Mouse (Mus musculus) urinary bladder, postnatal 25 days (tissue): ENCODE results near the gene Gpr68.

ENCODE experiments used
- DNase-seq: peaks from one replicate; pipeline ENCODE4 v3.0.0; 2022; ENCODE audit warnings: low spot score

The Gpr68 gene

DNA sequence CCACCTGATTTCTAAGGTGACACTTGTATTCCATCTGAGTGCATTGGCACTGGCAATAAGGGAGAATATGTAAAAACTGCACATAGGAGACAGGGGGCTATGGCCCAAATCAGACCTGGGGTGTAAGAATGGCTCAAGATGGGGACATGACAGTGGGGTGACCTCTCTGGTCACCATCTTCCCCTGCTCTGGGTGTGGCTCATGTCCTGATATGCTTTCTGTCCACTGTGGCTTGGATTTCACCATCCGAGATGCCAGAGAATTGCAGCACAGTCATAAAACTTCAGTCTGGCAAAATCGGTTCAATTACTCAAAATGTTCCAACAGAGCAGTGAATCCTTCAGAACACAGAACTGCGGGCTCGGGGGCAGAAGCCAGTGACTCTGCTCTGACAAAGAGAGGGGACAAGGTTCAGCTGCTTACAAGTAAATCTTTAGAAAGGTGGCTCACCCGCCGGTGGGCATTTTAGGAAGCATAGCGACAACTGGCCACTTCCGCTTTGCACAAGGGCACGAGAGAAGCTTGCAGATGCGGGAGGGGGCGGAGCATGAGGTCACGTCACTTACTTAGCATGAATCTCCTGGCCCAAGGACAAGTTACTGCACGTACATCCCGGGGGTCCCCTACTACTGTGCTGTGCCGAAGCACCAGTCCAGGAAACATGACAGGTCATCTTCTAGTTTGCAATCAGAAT is 16.8 kb upstream of the Gpr68 start:
- no peak for DNase-seq

DNA sequence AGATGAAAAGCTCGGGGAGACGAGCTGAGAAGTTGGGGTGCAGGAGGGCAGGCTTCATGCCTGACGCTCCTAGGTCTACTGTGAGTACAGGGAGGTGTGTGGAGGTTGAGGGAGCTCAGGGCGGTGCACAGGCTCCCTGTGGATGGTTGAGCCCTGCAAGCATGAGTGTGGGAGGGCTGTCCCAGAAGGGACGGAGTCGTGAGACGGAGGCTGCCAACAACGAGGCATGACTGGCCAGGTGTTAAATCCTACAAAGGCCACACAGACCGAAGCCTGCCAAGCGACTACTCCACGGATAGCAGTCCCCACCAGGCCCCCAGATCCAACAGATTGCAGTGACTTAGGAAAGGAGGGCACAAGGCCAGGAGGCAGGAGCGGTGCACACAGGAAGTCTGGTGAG is 2.7 kb upstream of the Gpr68 start:
- DNase-seq = no peak

DNA sequence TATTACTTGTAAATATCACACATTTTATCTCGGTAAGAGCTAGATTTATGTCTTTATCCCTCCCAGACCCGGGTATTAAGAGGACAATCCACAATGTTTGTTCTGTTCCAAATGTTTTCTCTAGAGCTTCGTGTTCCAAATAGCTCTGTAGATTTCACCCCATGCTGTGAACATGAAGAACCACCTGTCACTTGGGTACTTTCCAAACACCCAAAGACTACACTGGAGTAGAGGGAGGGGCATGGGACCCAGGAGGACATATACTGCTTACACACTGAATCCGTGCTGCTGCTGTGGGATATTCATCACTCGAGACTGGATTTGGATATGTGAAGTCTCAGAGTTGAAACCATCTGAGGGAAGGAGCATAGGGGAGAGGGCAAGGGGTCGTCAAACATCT is 1.8 kb upstream of the Gpr68 start:
- DNase-seq = no peak

DNA sequence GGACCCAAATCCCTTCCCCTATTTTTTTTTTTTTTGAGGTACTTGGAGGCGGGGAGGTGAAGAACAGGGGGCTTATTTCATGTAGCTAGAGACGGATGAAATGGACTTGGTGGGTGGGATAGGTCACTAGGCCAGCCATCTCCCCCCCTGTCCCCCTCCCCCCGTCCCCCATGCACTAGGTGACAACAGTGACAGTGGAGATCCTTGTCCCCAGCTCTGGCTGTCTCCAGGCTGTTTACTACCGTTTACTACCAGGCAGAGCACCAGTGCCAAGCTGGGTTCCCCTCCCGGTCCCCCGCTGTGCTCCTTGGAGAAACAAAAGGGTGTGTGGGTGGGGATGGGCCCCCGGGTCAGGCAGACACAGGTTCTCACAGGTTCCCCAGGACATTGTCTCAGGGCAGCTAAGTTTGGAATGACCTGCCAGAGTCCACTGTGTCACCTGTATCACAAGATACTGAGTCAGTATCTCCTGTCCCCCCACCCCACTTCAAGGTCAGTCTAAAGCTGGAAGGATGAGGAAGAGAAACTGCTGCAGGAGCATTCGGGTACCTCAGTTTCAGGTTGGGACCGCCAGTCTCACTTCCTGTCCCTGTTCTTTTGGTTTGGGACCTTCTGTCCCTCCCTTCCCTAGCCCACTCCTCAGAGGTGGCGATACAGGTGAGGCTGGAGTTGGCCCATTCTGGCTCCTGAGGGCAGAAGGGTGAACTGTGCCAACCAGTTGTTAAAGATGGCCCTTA is 468 bp upstream of the Gpr68 start:
- no peak for DNase-seq

DNA sequence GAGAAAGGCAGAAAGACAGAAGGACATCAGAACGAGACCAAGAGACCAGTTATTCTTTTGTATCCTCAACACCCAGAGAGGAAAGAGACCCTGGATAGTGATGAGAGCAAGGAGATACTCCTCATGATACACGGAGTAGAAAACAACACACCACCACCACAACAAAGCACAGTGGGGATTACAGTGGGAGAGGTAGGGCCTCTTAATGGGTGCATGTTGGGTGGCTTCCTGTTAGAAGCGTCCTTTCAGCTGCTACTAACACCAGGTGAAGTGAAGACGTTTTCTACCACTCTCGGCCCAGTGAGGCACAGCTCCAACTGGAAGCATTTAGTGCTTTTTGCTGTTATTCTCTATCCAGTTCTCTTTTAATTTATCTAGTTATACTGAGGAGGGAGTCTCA is 1.1 kb downstream of the Gpr68 start:
- DNase-seq = no peak

DNA sequence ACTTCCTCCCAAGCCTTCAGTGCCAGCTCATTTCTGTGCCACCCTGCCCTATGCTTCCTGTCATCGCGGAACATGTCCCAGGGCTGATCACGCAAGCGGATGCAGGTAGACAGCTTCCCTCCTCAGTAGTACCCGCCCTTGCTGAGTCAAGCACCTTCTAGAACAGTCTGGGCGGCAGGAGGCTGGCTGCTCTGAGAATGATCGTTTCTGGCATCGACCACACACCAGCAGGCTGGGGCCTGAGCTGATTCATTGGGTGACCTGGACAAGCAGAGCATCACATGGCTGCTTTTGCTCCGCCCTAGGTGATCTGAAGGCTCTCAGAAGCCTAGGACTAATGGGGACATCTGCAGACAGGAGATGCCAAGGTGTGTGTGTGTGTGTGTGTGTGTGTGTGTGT is 4.2 kb downstream of the Gpr68 start:
- DNase-seq = no peak

DNA sequence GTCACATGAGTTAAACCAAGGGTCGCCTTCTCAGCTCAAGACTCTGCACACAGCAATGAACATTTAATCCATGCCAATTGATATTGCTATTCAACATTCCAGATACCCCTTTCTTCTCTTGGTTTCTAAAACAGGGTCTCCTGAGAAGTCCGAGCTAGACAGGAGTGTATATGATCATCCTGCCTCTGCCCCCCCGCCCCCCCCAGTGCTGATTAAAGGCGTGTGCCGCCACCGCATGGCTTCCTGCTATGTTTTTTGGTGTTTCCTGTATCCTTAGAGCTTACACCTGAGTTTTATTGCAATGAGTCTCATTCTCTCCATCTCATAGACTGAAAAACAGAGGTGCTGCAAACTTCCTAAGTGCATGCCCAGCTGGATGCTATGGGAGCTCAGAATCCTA is 6.6 kb downstream of the Gpr68 start:
- no peak for DNase-seq

DNA sequence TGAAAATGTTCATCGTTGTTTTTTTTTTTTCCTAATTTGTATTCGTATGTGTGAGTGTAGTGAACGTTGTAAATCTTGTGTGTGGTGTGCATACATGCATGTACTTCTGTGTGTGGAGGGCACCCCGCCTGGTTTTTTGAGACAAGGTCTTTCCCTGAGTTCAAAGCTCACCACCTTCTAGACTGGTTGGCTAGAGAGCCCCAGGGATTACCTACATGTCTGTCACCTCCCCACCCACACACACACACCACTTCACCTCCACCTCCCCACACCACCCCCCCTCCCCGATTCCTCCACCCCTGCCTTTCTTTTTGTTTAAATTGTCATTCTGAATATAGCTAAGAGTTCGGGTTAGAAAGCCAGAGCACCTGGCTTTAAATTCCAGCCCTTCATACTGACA is 7.1 kb downstream of the Gpr68 start:
- DNase-seq = no peak

DNA sequence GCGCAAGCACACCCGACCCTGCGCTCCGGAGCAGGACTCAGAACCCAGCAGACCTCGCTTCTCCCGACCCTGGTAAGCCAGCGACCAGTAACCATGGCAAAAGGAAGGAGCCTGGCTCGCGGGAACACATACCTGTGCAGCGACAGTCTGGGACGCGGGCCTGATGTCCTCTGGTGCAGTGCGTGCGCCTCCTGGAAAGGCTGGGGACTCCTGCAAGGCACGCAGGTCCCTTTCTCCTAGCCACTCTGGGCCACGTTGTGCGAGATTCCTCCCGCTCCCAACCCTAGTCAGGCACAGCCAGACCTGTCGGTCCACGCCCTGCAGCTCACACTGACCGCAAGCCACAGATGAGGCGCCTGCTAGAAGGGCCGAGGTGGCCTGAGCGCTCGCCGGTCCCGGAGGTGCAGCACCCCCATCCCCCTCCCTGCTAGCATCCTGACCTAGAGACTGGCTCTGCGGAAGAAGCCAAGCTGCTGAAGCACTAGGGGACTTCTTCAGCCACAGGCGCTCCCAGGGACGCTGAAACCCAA is 8.8 kb downstream of the Gpr68 start:
- DNase-seq = no peak

DNA sequence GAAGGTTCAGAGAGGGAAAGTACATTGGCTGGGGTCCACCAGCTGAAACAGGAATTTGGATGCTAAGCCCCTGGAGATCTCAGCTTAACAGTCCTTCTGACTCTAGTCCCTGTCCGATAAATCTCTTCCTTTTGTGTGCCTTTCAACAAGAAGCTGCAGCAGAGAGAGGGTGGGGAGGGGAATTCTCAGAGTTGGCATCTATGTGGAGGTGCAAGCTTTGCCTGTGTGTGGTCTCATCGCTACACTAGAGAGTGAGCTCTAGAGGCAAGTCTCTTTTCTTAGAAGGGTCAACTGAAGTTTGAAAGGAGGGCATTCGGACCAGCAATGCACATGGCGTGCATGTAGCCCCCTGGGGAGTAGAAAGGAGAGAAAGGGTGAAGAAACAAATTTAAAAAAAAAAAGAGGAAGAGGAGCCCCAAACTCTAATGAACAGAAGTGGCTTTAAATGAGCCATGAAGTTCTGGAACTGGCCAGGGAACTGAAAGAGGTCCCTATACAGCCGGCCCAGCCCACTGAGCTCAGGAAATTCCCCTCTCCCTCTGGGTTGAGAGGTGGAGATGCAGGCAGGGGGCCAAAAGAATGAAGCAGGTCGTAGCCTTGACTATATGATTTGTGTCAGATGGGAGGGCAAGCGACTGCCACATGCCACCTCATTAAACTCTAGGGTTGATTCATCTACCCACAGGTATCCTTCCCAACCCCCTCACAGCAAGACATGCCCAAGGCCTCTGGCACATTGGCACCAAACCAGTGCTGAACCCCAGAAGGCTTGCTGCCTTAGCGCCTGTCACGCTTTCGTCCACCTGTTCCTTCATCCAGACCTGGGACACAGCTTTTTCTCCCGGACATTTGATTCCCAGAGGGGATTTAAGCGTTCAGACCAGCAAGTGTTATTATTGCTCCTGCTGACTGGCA is 10.0 kb downstream of the Gpr68 start:
- no peak for DNase-seq

DNA sequence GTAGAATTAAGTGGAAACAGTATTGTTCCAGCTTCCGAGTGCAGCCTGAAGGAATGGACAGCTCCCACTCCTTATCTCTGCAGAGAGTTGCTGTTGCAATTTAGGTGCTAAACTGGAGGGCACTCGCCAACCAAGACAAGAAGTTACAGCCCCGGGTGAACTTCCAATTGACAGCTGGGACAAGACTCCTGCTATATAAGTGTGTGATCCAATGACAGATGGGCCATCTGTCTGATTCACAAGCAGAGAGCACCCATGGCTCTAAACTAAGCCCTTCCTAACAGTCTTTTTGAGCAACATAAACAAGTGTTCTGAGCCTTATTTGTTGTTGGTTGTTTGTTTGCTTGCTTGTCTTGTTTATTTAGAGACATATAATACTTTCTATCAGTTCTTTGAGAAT is 11.3 kb downstream of the Gpr68 start:
- DNase-seq = no peak

DNA sequence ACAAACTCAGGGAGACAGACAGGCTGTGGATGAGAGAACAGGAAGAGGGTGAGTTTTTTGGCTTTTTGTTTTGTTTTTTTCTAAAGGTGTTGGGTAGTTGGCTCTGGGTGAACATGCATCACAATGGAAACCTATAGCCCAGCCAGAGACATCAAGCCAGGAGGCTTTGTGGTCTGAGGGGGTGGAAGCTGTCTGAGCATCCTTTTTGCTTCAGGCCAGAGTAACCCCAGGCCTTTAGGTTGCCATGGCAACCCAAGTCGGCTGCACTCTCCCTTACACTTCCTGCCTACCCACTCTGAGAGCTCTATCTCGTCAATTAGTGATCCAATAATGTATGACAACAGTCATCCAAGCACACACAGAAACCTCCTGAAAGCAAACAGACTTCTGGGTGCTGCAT is 12.5 kb downstream of the Gpr68 start:
- no peak for DNase-seq

DNA sequence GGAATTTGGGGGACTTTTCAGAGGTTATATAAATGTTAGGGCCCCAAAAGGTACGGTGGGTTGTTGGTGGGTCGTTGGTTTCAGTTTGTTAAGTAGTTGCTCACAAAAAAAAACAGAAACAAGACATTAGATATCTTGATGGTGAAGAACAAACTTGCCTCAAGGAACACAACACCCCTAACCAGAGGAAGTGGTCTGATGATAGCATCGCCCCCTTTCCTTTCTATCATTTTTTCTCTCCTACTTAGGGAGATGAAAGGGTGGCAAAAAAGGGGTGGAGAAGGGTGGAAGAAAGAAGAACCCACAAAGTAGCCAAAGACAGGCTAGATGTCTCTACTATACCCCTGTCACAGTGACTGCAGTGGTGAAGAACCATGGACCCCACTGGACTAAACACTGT is 17.4 kb downstream of the Gpr68 start:
- no peak for DNase-seq

DNA sequence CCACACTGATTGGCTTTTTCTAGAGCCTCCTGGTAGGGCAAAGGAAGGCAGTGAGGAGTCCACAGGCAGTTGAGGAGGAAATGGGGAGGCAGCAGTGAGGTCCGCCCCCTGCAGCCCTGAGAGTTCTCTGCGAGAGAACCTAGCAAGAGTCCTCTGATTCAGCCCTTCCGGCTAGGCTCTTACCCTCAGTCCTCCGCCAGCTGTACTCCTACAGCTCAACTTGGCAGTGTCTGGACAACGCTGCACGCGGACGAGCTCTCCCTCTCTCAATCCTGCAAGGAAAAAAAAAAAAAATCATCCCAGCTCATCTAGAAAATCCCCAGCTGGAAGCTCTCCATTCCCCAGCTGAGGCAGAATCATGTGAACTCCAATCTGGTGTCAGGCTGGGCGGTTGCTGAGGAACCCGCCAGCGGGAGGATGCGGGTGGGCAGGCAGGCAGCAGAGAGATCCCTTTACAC is 20.2 kb downstream of the Gpr68 start:
- no peak for DNase-seq

DNA sequence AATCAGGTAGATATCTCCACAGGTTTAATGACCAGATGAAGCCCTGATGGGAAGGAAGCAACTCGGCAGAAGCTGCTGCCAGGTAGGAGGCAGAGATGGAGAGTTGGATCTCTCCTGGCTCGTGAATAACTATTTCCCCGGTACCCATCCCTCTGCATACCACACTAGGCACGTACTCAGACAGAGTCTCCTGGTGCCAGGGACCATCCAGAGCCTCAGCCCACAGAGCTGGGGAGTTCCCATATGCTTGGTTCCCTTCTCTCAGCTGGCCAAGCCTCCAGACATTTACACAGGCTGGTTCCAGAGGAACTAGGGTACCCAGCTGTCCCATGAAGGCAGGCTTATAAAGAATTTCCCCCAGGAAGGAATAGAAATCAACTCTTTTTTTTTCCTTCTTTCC is 21.1 kb downstream of the Gpr68 start:
- no peak for DNase-seq

DNA sequence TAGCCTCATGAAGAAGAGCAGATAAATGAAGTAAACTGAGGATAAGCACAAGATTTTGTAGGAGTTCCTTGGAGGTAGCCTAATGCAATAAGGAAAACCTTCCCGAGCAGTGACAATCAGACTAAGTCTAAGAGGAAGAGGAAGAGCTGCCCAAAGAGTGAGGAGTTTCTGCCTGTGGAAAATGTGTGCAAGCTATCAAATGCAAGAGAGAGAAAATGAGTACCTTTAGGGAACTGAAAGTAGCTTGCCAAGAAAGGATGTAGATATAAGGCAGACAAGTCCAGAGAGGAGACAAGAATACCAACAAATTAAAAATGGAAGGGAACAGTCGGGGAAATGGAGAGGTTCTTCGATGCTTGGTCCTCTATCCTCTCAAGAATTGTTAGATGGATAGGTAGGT is 22.4 kb downstream of the Gpr68 start:
- DNase-seq = no peak

DNA sequence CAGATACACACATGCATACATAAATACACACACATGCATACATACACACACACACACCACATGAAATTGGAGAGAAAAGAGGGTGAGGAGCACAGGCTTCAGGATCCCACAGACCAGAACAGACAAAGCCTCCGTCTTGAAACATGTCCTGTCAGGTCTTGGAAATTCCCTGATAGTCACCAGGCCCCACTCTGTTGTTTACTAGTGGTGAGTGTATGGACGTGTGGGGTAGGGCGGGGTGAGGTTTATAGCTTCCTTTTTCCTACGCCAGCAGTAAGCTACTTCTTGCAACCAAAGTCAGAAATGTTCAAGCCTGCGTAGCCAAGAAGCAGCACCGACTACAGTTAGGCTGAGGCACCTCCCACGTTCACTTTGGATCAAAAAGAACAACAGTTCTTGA is 24.8 kb downstream of the Gpr68 start:
- no peak for DNase-seq

DNA sequence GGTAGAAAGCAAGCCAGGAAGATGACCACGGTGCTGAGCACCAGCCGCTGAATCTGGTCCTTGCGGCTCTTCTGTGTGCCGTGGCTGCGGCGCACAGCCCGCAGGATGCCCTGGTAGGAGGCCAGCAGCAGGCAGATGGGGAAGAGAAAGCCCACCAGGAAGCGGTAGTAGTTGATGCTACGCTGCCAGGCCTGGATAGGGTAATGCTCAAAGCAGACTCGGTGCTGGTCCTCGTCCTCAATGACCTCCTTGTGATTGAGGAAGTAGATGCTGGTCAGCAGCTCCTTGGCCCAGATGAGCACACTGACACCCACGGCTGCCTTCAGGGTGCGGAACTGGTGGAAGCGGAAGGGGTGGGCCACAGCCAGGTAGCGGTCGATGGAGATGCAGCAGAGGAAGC is 29.4 kb downstream of the Gpr68 start:
- DNase-seq = no peak

DNA sequence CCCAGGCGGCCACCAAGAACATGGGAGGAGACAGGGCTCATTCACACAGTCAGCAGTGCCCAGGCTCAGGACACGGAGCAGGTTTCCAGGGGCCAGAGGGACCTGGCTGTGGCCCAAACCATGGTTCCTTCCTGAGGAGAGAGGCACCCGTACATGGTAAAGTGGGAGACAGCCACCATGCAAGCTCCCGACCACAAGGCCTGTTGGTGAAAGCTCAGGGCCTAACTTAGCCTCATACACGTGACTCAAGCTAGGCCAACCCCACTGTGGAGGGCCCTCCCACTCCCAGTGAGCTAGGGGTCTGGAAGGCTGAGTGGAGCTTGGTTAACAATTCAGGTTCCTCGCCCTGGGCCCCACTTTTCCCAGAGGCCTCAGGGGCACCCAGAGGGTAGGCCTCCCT is 30.1 kb downstream of the Gpr68 start:
- DNase-seq = no peak

DNA sequence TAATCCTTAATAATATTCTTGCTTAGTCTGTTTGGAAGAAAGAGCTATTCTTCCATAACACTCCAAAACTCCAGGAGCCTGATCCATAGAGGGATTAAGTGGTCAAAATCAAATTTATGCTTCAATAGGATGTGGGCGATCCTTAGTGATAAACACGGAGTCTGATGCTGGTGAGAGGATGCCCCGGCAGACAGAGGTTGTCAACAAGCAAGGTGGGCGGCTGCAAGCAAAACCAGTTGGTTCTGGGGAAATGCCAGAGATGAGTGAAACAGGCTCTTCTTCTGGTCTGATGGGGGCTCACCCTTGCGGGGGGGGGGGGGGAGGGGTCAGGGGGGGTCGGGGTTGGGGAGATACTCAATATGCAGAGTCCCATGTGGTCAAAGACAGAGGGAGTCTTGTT is 32.0 kb downstream of the Gpr68 start:
- DNase-seq = no peak

DNA sequence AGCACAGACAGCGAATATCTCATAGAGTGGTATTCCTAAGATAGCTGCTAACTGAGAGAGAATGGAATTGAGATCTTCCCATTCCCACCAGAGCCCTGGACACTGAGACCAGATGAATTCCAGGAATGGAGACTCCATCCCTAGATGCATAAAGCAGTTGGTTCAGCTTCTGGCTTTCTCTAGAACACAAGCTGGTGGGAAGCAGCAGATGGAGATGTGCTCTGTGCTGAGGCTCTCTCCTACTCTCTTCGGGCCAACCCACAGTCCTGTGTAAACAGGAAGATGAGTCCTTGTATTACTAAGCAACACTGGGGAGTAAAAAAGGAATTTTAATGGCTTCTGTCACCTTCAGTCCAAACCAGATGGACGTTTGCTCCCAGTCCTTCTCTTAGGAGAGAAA is 32.4 kb downstream of the Gpr68 start:
- no peak for DNase-seq

DNA sequence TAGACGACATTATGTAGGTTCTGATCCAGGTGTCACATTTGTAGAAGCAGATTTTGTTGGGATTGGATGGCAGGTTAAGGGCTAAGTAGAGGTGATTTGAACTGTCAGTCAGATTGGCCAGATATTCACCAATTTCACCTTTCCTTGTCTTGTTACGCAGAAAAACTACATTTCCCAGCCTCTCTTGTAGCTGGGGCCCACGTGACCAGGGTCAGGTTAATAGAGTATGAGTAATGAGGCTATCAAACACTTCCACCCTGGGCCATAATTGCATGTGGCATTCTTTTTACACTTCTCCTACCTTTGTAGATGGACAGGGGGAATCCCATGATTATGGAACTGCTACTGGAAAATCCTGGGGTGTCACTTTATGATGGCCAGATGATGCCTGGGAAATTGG is 34.4 kb downstream of the Gpr68 start:
- no peak for DNase-seq

DNA sequence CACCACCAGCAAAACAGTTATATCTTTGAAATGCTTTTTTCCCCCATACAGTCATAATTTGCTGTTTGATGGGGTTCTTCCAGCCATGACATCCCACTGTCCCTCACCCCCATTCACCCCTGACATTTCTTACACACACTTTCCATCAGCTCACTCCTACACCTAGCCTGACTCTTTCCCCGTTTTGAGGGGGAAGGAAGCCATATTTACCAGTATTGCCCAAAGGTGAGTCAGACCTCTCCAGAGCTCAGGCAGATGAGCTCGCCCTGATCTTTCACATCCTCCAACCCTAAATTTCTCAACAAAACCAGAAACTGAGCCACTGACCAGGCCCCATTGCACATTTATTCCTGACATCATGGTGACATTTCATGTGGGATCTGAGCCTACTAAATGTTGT is 36.2 kb downstream of the Gpr68 start:
- no peak for DNase-seq
